Mouse (Mus musculus) fat pad, adult 2 months (tissue): Measurements from ENCODE around the gene Gm20721.

Experiments
- DNase-seq: peaks from one replicate; pipeline ENCODE4 v3.0.0-alpha.2; 2011; ENCODE audit warnings: low read depth, low spot score; ENCODE audit errors: extremely low read depth

Gm20721 gene

GRCm38 (mm10) chr2:174298471-174298870 is 48.0 kb downstream of the Gm20721 start:
- no peak for DNase-seq

GRCm38 (mm10) chr2:174297851-174298250 is 48.7 kb downstream of the Gm20721 start:
- DNase-seq = no peak

GRCm38 (mm10) chr2:174297086-174297571 is 49.4 kb downstream of the Gm20721 start:
- no peak for DNase-seq

GRCm38 (mm10) chr2:174295900-174296465 is 50.5 kb downstream of the Gm20721 start:
- no peak for DNase-seq

- DNase-seq = no peak
These were observed 51.2 kb downstream of the Gm20721 start for GRCm38 (mm10) chr2:174295175-174295899.

- DNase-seq = no peak
These were observed 52.1 kb downstream of the Gm20721 start for GRCm38 (mm10) chr2:174294457-174294856.

- DNase-seq = no peak
These were observed 54.9 kb downstream of the Gm20721 start for GRCm38 (mm10) chr2:174291662-174292030.

- DNase-seq = no peak
These were observed 55.4 kb downstream of the Gm20721 start for GRCm38 (mm10) chr2:174291029-174291661.

- no peak for DNase-seq
These were observed 57.7 kb downstream of the Gm20721 start for GRCm38 (mm10) chr2:174288673-174289430.

GRCm38 (mm10) chr2:174287921-174288320 is 58.6 kb downstream of the Gm20721 start:
- DNase-seq = no peak

- no peak for DNase-seq
These were observed 60.5 kb downstream of the Gm20721 start for GRCm38 (mm10) chr2:174285921-174286470.

- no peak for DNase-seq
These were observed 61.6 kb downstream of the Gm20721 start for GRCm38 (mm10) chr2:174284807-174285457.

GRCm38 (mm10) chr2:174284011-174284410 is 62.5 kb downstream of the Gm20721 start, which contains the start of gene Gnas:
Gene Gnas, plus strand, starts transcription at chr2:174284320.
- no peak for DNase-seq

GRCm38 (mm10) chr2:174283341-174283740 is 63.2 kb downstream of the Gm20721 start:
- no peak for DNase-seq
